Mouse (Mus musculus): ENCODE results near the gene Tgm2. TPM values are rescaled to one million over a fixed set of nuclear protein-coding genes. Genes with fewer than 3 reads are reported as not detected.

Gene Tgm2
- polyA plus RNA-seq, 1 experiment from 2014 or later, result 1.7 TPM

DNA sequence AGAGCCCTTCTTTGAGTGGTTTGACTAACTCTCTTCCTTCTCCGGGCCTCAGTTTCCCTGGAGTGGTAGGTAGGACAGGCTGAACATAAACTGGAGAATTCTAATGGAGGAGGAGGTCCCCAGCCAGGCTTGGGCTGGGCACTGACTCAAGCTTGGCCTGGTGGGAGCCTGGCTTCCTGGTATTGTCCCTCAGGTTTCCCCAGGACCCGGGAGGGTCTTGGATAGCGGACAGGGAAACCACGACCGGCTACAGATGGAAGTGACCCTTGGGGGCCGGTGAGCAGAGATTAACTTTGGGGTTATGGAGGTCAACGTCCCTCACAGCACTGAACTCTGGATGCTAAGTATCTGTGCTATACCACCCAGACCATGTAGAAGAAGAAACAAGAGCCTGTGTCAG, 5.0 kb downstream of the Tgm2 start:
- H3K27me3 ChIP-seq (ENCODE audit: control insufficient read depth, insufficient read depth, low read length), result no peaks in the 10 kb centered on the region
- no peaks in the 10 kb centered on the region for H3K9me3 ChIP-seq (ENCODE audit: control insufficient read depth, low read length)
- no peaks in the 10 kb centered on the region for H3K36me3 ChIP-seq (ENCODE audit: control insufficient read depth, insufficient read depth, low read length)
- no peak overlapping the region for H3K4me3 ChIP-seq (ENCODE audit: low read depth, low read length)
- no peak overlapping the region for H3K27ac ChIP-seq (ENCODE audit: low read depth, low read length)
- WGBS, result 90% methylated on average over 7 of the region's 7 CpGs
- peaks cover 10% of the 10 kb centered on the region; the same call in 1 of the 2 replicates for H3K4me1 ChIP-seq (ENCODE audit: control insufficient read depth, insufficient read depth, low read length)
- no peak overlapping the region for H3K4me2 ChIP-seq (ENCODE audit: low read depth, low read length)
- H3K9ac ChIP-seq (replicated peaks; ENCODE audit: low read depth, low read length), result no peak overlapping the region
- ATAC-seq (ENCODE audit: low read depth), result no peak

DNA sequence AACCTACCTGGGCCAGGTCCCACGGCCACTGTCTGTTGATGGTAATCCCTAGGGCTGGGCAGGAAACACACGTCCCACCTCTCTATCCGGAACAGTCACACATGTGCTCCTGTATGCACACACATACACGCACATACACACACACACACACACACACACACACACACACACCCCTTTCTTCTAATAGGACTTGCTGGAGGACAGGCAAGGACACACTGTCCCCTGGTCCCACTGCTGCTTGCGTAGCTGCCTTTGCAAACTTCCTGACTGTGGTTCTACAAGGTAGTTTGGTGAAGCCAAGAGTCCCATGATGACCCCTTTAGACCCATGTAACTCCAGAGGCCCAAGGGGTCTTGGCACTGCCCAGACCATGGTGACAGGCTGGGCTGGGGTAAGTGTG, 5.6 kb downstream of the Tgm2 start:
- 91% methylated on average over 5 of the region's 5 CpGs for WGBS
- Histone ChIP-seq H3K27me3 (ENCODE audit: control insufficient read depth, insufficient read depth, low read length) (no peaks in the 10 kb centered on the region), H3K36me3 (ENCODE audit: control insufficient read depth, insufficient read depth, low read length) (no peaks in the 10 kb centered on the region), H3K4me3 (ENCODE audit: low read depth, low read length) (no peak overlapping the region), H3K27ac (ENCODE audit: low read depth, low read length) (no peak overlapping the region), H3K9me3 (ENCODE audit: control insufficient read depth, low read length) (no peaks in the 10 kb centered on the region), H3K9ac (replicated peaks; ENCODE audit: low read depth, low read length) (no peak overlapping the region), H3K4me2 (ENCODE audit: low read depth, low read length) (no peak overlapping the region), H3K4me1 (ENCODE audit: control insufficient read depth, insufficient read depth, low read length) (peaks cover 6% of the 10 kb centered on the region; the same call in 1 of the 2 replicates)
- no peak for ATAC-seq (ENCODE audit: low read depth)

DNA sequence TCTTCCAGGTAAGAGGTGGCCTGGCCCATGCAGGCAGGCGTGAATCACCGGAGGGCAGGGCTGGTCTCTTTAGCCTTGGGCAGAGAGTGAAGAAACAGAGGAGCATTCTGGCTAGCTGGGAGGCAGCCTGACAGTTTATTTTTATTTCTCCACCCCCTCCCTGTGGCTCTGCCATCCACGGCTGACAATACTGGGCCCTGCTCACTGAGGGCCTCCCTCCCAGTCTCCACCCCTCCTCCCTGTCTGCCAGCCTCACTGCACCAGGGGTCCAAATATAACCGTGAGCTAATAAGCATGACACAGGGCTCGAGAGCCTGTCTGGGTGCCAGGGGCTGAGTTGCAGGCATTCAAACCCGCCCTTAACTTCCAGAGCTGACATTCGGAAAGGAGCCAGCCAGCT, 6.6 kb downstream of the Tgm2 start:
- Histone ChIP-seq H3K9ac (replicated peaks; ENCODE audit: low read depth, low read length) (no peak overlapping the region), H3K4me3 (ENCODE audit: low read depth, low read length) (no peak overlapping the region), H3K27me3 (ENCODE audit: control insufficient read depth, insufficient read depth, low read length) (no peaks in the 10 kb centered on the region), H3K4me1 (ENCODE audit: control insufficient read depth, insufficient read depth, low read length) (peaks cover 6% of the 10 kb centered on the region; the same call in 1 of the 2 replicates), H3K27ac (ENCODE audit: low read depth, low read length) (peak overlapping the region; percentile 6; the same call in 1 of the 2 replicates), H3K4me2 (ENCODE audit: low read depth, low read length) (no peak overlapping the region), H3K36me3 (ENCODE audit: control insufficient read depth, insufficient read depth, low read length) (no peaks in the 10 kb centered on the region), H3K9me3 (ENCODE audit: control insufficient read depth, low read length) (no peaks in the 10 kb centered on the region)
- ATAC-seq (ENCODE audit: low read depth), result peak; percentile 69; the same call in 1 of the 2 replicates
- WGBS, result 33% methylated on average over 7 of the region's 7 CpGs

DNA sequence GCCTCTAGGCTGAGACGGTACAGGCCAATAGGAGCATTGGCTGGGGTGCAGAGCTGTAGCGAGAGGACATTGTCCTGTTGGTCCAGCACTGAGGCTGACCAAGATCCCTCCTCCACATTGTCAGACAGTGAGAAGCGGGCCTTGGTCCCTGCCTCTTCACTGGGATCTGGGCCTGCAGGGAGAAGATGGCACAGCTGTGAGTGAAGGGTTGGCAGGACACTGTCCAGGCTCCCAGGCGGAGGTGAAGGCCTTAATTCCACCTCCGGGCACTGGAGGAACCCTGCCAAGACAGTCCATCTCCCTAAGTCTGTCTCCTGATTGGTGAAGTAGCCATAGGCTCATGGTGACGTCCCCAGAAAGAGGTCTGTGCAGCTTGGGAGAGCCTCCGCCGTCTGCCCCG, 7.5 kb downstream of the Tgm2 start:
- Histone ChIP-seq H3K4me3 (ENCODE audit: low read depth, low read length) (no peak overlapping the region), H3K9ac (replicated peaks; ENCODE audit: low read depth, low read length) (no peak overlapping the region), H3K4me1 (ENCODE audit: control insufficient read depth, insufficient read depth, low read length) (peaks cover 6% of the 10 kb centered on the region; the same call in 1 of the 2 replicates), H3K4me2 (ENCODE audit: low read depth, low read length) (no peak overlapping the region), H3K36me3 (ENCODE audit: control insufficient read depth, insufficient read depth, low read length) (no peaks in the 10 kb centered on the region), H3K27me3 (ENCODE audit: control insufficient read depth, insufficient read depth, low read length) (no peaks in the 10 kb centered on the region), H3K27ac (ENCODE audit: low read depth, low read length) (no peak overlapping the region), H3K9me3 (ENCODE audit: control insufficient read depth, low read length) (no peaks in the 10 kb centered on the region)
- 96% methylated on average over 9 of the region's 9 CpGs for WGBS
- no peak for ATAC-seq (ENCODE audit: low read depth)

DNA sequence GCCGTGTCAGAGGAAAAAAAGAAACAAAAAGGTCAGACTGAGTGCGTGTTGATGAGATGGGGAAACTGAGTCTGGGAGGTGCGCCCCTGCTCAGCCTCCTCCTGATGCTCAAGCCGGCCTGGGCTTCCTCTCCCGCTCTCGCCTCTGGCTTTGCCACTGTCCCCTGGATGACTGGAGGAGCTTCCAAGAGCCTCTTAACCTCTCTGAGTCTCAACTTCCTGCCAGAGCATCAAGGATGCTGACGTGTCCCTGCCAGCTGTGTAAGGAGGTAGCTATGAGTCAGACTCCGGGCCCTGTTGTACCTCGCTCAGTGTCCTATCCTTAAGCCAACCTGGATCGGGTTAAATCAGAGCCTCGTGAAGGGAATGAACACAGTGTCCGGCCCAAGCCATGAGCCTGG, 8.5 kb downstream of the Tgm2 start:
- H3K4me3 ChIP-seq (ENCODE audit: low read depth, low read length), result no peak overlapping the region
- 93% methylated on average over 12 of the region's 12 CpGs for WGBS
- H3K36me3 ChIP-seq (ENCODE audit: control insufficient read depth, insufficient read depth, low read length), result no peaks in the 10 kb centered on the region

DNA sequence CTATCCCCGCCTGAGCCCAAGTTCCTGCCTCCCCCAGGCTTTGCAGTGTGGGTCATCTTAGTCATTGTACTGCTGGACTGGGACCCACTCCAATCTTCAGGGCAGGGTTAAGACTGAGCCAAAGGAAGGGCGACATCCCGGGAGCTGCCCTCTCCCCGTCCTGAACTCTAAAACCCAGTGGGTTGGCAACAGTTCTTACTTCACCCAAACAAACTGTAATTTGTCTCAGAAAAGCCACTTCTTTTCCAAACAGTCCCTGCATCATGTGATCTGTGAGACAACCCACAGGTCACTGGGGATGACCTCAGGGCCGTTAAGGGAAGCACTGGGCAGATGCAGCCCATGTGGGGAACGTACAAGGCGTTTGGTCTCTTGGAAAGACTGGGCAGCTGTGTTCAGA, 10.0 kb downstream of the Tgm2 start:
- H3K27me3 ChIP-seq (ENCODE audit: control insufficient read depth, insufficient read depth, low read length), result no peaks in the 10 kb centered on the region
- no peak overlapping the region for H3K4me3 ChIP-seq (ENCODE audit: low read depth, low read length)
- 57% methylated on average over 7 of the region's 7 CpGs for WGBS
- no peak for ATAC-seq (ENCODE audit: low read depth)
- H3K9ac ChIP-seq (replicated peaks; ENCODE audit: low read depth, low read length), result no peak overlapping the region
- peaks cover 6% of the 10 kb centered on the region; the same call in 1 of the 2 replicates for H3K4me1 ChIP-seq (ENCODE audit: control insufficient read depth, insufficient read depth, low read length)
- no peaks in the 10 kb centered on the region for H3K36me3 ChIP-seq (ENCODE audit: control insufficient read depth, insufficient read depth, low read length)
- H3K27ac ChIP-seq (ENCODE audit: low read depth, low read length), result no peak overlapping the region
- H3K9me3 ChIP-seq (ENCODE audit: control insufficient read depth, low read length), result no peaks in the 10 kb centered on the region
- H3K4me2 ChIP-seq (ENCODE audit: low read depth, low read length), result no peak overlapping the region

More for the DNA sequence above, 8.5 kb downstream of the Tgm2 start:
- H3K9me3 ChIP-seq (ENCODE audit: control insufficient read depth, low read length), result no peaks in the 10 kb centered on the region
- no peak overlapping the region for H3K9ac ChIP-seq (replicated peaks; ENCODE audit: low read depth, low read length)
- no peak overlapping the region for H3K27ac ChIP-seq (ENCODE audit: low read depth, low read length)
- peaks cover 6% of the 10 kb centered on the region; the same call in 1 of the 2 replicates for H3K4me1 ChIP-seq (ENCODE audit: control insufficient read depth, insufficient read depth, low read length)
- no peak for ATAC-seq (ENCODE audit: low read depth)
- no peak overlapping the region for H3K4me2 ChIP-seq (ENCODE audit: low read depth, low read length)
- no peaks in the 10 kb centered on the region for H3K27me3 ChIP-seq (ENCODE audit: control insufficient read depth, insufficient read depth, low read length)

DNA sequence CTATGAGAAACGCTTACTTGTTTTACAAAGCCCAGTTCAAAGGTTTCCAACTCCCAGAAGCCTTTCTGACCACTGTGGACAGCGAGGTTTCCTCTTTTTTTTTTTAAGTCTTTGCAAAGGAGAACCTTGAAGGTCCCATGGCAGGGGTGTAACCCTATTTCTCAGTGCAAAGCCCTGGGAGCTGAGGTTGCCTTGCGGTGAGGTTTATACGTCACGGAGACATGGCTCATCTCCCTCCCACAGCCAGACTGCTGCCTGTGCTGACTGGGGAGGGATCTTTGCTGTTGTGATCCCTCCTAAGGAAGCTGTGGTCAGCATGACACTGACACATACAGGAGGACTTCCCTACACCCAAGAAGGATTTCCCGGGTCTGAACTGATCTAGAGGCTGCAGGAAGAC, 13.2 kb downstream of the Tgm2 start:
- 70% methylated on average over 6 of the region's 6 CpGs for WGBS
- Histone ChIP-seq H3K4me3 (ENCODE audit: low read depth, low read length) (no peak overlapping the region), H3K9me3 (ENCODE audit: control insufficient read depth, low read length) (no peaks in the 10 kb centered on the region), H3K27me3 (ENCODE audit: control insufficient read depth, insufficient read depth, low read length) (no peaks in the 10 kb centered on the region), H3K36me3 (ENCODE audit: control insufficient read depth, insufficient read depth, low read length) (no peaks in the 10 kb centered on the region), H3K9ac (replicated peaks; ENCODE audit: low read depth, low read length) (no peak overlapping the region), H3K4me2 (ENCODE audit: low read depth, low read length) (no peak overlapping the region), H3K27ac (ENCODE audit: low read depth, low read length) (no peak overlapping the region), H3K4me1 (ENCODE audit: control insufficient read depth, insufficient read depth, low read length) (no peaks in the 10 kb centered on the region)
- no peak for ATAC-seq (ENCODE audit: low read depth)

DNA sequence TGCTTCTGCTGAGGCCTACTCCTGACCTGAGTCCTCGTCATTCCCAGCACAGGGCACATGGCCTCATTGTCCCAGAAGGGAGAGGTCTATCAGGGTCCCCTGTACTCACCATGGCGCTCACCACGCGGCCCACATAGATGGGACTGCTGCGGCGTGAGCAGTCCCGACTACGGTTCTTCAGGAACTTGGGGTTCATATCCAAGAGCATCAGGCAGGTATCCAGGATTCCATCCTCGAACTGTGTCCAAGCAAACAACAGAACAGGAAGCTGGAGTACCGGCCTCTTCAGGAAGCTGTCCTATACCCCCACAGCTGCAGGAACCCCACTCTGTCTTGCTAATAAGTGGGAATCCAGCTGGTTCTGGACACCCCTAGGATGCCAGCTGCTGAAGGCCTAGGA, 13.9 kb downstream of the Tgm2 start:
- H3K36me3 ChIP-seq (ENCODE audit: control insufficient read depth, insufficient read depth, low read length), result no peaks in the 10 kb centered on the region
- ATAC-seq (ENCODE audit: low read depth), result no peak
- 86% methylated on average over 10 of the region's 10 CpGs for WGBS

DNA sequence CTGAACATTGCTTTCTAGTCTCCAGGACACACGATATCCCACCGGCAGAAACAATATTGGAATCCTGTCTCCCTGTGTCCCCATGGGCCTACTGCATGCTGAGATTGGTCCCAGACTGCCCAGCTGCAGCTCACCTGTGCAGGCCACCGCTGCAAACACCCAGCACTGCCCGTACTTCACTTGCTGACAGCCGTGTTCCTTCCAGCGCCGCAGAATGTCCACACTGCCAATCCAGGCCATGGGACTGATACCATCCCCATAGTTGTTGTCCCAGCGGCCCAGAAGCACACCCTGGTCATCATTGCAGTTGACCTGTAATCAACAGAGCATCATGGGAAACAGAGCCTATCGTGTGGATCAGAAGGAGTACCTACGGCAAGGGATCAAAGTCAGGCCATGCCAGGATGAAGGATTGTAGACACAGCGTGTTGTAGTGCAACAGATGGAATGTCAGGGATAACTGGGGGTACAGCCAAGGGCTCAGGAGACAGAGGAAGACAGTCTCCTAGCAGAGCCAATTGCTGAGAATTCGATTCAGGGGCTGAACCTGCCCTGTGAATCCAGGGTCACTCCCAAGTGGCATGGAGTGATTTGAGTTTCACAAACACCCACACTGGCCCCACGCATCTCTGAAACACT, 14.9 kb downstream of the Tgm2 start:
- H3K27ac ChIP-seq (ENCODE audit: low read depth, low read length), result no peak overlapping the region
- H3K4me1 ChIP-seq (ENCODE audit: control insufficient read depth, insufficient read depth, low read length), result no peaks in the 10 kb centered on the region
- 93% methylated on average over 13 of the region's 13 CpGs for WGBS
- no peaks in the 10 kb centered on the region for H3K27me3 ChIP-seq (ENCODE audit: control insufficient read depth, insufficient read depth, low read length)
- H3K9me3 ChIP-seq (ENCODE audit: control insufficient read depth, low read length), result no peaks in the 10 kb centered on the region
- ATAC-seq (ENCODE audit: low read depth), result no peak
- no peak overlapping the region for H3K4me3 ChIP-seq (ENCODE audit: low read depth, low read length)
- H3K9ac ChIP-seq (replicated peaks; ENCODE audit: low read depth, low read length), result no peak overlapping the region
- no peaks in the 10 kb centered on the region for H3K36me3 ChIP-seq (ENCODE audit: control insufficient read depth, insufficient read depth, low read length)
- no peak overlapping the region for H3K4me2 ChIP-seq (ENCODE audit: low read depth, low read length)

More for the DNA sequence above, 13.9 kb downstream of the Tgm2 start:
- H3K27me3 ChIP-seq (ENCODE audit: control insufficient read depth, insufficient read depth, low read length), result no peaks in the 10 kb centered on the region
- H3K4me3 ChIP-seq (ENCODE audit: low read depth, low read length), result no peak overlapping the region
- no peak overlapping the region for H3K27ac ChIP-seq (ENCODE audit: low read depth, low read length)
- H3K9me3 ChIP-seq (ENCODE audit: control insufficient read depth, low read length), result no peaks in the 10 kb centered on the region
- H3K9ac ChIP-seq (replicated peaks; ENCODE audit: low read depth, low read length), result no peak overlapping the region
- no peaks in the 10 kb centered on the region for H3K4me1 ChIP-seq (ENCODE audit: control insufficient read depth, insufficient read depth, low read length)
- no peak overlapping the region for H3K4me2 ChIP-seq (ENCODE audit: low read depth, low read length)

Data from neural tube, embryonic 14.5 days (tissue).